ENCODE assay signal across 20 mouse cellular contexts in genomic region chr9:22360916-22361315, GRCm38 (mm10). TPM values are rescaled to one million over a fixed set of nuclear protein-coding genes. Genes with fewer than 3 reads are reported as not detected.
"Had no signal": no experiment of that assay in that cellular context is flagged by ENCODE, and none has a peak within 500 bp of the region (broad histone marks: within the 10 kb centered on the region; RNA-seq: fewer than 3 reads in every experiment).

No protein-coding gene starts in this region.

- DNase-seq: kidney, postnatal 36 days; layer of hippocampus, postnatal 36 days; liver, embryonic 13.5 days; lung, postnatal 10 days; lung, postnatal 36 days; retina, postnatal 1 day; right cerebral cortex, postnatal 25 days; spleen, adult 18-20 months; thymus, adult 18-20 months; thymus, postnatal 36 days had no signal

- H3K27ac ChIP-seq: kidney, postnatal 0 days; left cerebral cortex, adult 2 months; liver, embryonic 13.5 days; lung, embryonic 15.5 days; midbrain, embryonic 10.5 days; midbrain, embryonic 13.5 days; neural tube, embryonic 13.5 days; stomach, embryonic 15.5 days had no signal

- H3K4me3 ChIP-seq: left cerebral cortex, adult 2 months; liver, embryonic 13.5 days; lung, embryonic 15.5 days; megakaryocyte, embryonic 14.5 days; midbrain, embryonic 10.5 days; midbrain, embryonic 13.5 days; myocyte; neural tube, embryonic 13.5 days; stomach, embryonic 15.5 days had no signal

RNA-seq across cellular contexts. Expression of gene 9530077C05Rik, which starts 50.4 kb away (rescaled TPM):
- total RNA-seq: monocyte, adult 5-6 weeks had no signal
